Mouse (Mus musculus): ENCODE data around the gene Gngt2. TPM values are rescaled to one million over a fixed set of nuclear protein-coding genes. Genes with fewer than 3 reads are reported as not detected.

Gene Gngt2
- polyA plus RNA-seq, 1 experiment from 2014 or later: 5.6 TPM

DNA sequence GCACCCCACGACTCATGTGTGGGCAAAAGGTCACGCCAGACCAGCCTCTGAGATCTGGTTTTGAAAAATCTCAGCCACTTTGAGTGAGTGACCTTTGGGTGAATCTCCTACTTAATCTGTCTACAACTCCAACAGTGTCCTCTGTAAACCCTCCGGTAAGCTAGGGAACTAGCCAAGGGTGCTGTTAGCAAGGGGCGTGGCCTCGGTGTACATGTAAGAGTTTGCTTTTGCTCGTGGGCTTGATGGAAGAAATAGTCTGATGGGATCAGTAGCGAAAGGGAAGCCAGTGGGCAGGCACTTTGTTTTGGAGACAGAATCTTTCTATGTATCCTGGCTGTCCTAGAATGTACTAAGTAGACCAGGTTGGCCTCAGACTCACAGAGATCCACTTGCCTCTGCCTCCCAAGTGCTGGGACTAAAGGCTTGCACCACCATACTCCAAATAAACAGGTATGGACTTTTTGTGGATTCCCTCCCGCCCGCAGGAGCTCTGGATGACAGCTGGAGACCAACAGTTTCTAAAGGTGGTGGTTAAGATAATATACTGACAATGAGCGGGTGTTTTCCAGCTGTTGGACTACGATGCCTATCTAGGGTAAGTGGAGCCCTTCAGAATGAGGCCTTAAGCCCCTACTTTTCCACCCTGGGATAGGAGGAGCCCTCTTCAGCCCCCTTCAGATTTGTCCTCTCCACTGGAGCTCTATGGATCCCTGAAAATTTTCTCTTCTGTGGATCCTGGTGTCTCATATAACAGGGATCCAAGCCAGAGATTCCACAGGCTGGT lies 8.6 kb upstream of the Gngt2 start:
- no peak overlapping the region for H3K4me3 ChIP-seq (ENCODE audit: low read depth, low read length)
- peaks cover 77% of the 10 kb centered on the region for H3K27me3 ChIP-seq (ENCODE audit: control insufficient read depth, insufficient read depth, low read length)
- ATAC-seq (ENCODE audit: low FRiP score) (no peak), DNase-seq (ENCODE audit: low spot score, missing footprints) (peak; percentile 69)
- 76% methylated on average over 11 of the region's 11 CpGs for WGBS
- H3K36me3 ChIP-seq (ENCODE audit: control insufficient read depth, insufficient read depth, low read length): no peaks in the 10 kb centered on the region
- H3K4me1 ChIP-seq (ENCODE audit: control insufficient read depth, insufficient read depth, low read length): peaks cover 17% of the 10 kb centered on the region
- no peak overlapping the region for H3K9ac ChIP-seq (ENCODE audit: low read length)
- no peak overlapping the region for H3K4me2 ChIP-seq
- H3K27ac ChIP-seq (ENCODE audit: low read depth, low read length): no peak overlapping the region
- no peaks in the 10 kb centered on the region for H3K9me3 ChIP-seq (ENCODE audit: control insufficient read depth, low read length)

DNA sequence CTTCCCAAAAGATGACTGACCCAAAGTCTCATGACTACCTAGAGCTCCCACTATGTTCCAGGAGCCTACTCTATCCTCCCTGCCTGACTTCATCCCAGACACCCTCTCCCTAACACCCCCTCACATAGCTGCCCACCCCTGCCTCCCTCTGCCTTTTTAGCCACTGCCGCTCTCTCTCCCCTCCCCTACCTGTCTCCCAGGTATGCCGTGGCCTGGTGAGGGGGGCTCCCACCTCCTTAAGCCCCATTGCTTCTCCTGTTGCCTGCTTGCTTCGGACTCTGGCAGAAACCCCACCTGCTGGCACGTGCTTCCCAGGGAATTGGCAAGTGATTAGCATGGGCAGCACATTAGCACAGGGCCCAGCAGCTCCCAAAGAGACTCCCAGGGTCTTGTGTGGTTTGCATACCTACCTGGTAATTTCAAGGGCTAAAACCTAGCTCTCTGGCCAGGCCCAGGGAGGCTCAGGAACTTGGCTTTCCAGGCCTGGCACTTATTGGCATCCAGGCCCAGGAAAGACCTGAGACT lies 7.4 kb upstream of the Gngt2 start:
- Histone ChIP-seq H3K27ac (ENCODE audit: low read depth, low read length) (no peak overlapping the region), H3K4me1 (ENCODE audit: control insufficient read depth, insufficient read depth, low read length) (peaks cover 20% of the 10 kb centered on the region), H3K9ac (ENCODE audit: low read length) (no peak overlapping the region), H3K27me3 (ENCODE audit: control insufficient read depth, insufficient read depth, low read length) (peaks cover 87% of the 10 kb centered on the region), H3K36me3 (ENCODE audit: control insufficient read depth, insufficient read depth, low read length) (no peaks in the 10 kb centered on the region), H3K4me3 (ENCODE audit: low read depth, low read length) (no peak overlapping the region), H3K4me2 (no peak overlapping the region), H3K9me3 (ENCODE audit: control insufficient read depth, low read length) (no peaks in the 10 kb centered on the region)
- DNase-seq (ENCODE audit: low spot score, missing footprints): no peak
- ATAC-seq (ENCODE audit: low FRiP score): no peak
- 27% methylated on average over 4 of the region's 4 CpGs for WGBS

DNA sequence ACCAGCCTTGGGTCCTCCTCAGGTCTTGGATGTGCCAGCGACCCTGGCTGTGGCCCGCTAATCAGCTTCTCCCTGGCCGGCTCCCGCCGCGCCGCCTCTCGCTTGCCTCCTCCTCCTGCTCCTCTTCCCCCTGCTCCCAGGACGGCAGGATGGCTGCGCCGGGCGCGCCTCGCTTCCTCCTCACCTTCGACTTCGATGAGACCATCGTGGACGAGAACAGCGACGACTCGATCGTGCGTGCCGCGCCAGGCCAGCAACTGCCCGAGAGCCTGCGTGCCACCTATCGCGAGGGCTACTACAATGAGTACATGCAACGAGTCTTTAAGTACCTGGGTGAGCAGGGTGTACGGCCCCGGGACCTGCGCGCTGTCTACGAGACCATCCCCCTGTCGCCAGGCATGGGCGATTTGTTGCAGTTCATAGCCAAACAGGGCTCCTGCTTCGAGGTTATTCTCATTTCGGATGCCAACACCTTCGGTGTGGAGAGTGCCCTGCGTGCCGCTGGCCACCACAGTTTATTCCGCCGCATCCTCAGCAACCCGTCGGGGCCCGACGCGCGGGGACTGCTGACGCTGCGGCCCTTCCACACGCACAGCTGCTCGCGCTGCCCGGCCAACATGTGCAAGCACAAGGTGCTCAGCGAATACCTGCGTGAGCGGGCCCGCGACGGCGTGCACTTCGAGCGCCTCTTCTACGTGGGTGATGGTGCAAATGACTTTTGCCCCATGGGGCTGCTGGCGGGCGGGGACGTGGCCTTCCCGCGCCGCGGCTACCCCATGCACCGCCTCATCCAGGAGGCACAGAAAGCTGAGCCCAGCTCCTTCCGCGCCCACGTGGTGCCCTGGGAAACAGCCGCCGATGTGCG lies 6.4 kb upstream of the Gngt2 start:
- peaks cover 16% of the 10 kb centered on the region for H3K4me1 ChIP-seq (ENCODE audit: control insufficient read depth, insufficient read depth, low read length)
- 3% methylated on average over 80 of the region's 80 CpGs for WGBS
- no peak for ATAC-seq (ENCODE audit: low FRiP score)

DNA sequence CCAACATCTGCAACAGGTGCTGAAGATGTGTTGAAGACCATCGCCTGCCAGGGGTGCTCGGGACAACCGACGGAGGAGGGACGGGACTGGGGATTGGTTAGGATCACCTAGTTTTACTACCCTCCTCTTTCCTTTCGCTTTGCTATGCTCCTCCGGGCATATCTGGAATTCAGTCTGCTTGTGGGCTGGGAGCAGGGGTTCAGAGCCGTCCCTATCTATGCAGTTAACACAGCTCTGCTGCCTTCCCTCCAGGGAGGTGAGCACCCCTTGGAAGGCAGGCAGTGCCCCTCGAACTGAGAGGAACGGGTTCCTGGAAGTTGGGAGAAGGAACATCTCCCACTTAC lies 5.8 kb upstream of the Gngt2 start:
- H3K9me3 ChIP-seq (ENCODE audit: control insufficient read depth, low read length): no peaks in the 10 kb centered on the region
- ATAC-seq (ENCODE audit: low FRiP score) (no peak), DNase-seq (ENCODE audit: low spot score, missing footprints) (peak; percentile 91)
- H3K27me3 ChIP-seq (ENCODE audit: control insufficient read depth, insufficient read depth, low read length): peaks cover 93% of the 10 kb centered on the region
- no peak overlapping the region for H3K9ac ChIP-seq (ENCODE audit: low read length)
- H3K27ac ChIP-seq (ENCODE audit: low read depth, low read length): no peak overlapping the region
- 0 out of 2 replicates have a peak overlapping the region, but pooled peaks have one; percentile 7 for H3K4me3 ChIP-seq (ENCODE audit: low read depth, low read length)
- peak overlapping the region; percentile 31 for H3K4me2 ChIP-seq
- H3K4me1 ChIP-seq (ENCODE audit: control insufficient read depth, insufficient read depth, low read length): peaks cover 16% of the 10 kb centered on the region
- no peaks in the 10 kb centered on the region for H3K36me3 ChIP-seq (ENCODE audit: control insufficient read depth, insufficient read depth, low read length)
- WGBS: 7% methylated on average over 10 of the region's 10 CpGs

More for the DNA sequence above, 6.4 kb upstream of the Gngt2 start:
- Histone ChIP-seq H3K27me3 (ENCODE audit: control insufficient read depth, insufficient read depth, low read length) (peaks cover 87% of the 10 kb centered on the region), H3K9ac (ENCODE audit: low read length) (no peak overlapping the region), H3K9me3 (ENCODE audit: control insufficient read depth, low read length) (no peaks in the 10 kb centered on the region), H3K36me3 (ENCODE audit: control insufficient read depth, insufficient read depth, low read length) (no peaks in the 10 kb centered on the region), H3K4me3 (ENCODE audit: low read depth, low read length) (peak overlapping the region; percentile 14; the same call in 1 of the 2 replicates), H3K4me2 (peak overlapping the region; percentile 31), H3K27ac (ENCODE audit: low read depth, low read length) (no peak overlapping the region)
- DNase-seq (ENCODE audit: low spot score, missing footprints): peak; percentile 93

DNA sequence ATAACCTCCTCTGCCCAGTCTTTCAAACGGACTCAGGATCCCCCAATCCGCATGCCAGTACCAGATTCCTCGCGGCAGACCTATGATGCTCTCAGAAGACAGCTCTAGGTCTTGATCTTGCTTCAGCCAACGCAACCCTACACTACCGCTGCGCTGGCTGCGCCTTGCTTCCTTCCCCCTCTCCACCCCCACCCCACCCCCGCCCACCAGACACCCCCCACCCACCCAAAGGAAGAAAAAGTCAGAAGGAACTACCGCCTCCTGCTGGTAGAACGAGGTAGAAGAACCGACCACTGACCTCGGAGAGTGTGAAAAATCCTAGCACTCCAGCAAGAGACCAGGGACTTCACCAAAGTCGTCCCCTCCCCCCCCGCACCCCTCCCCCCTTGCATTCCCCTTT lies 5.4 kb upstream of the Gngt2 start:
- H3K27me3 ChIP-seq (ENCODE audit: control insufficient read depth, insufficient read depth, low read length): peaks cover 92% of the 10 kb centered on the region
- H3K27ac ChIP-seq (ENCODE audit: low read depth, low read length): no peak overlapping the region
- ATAC-seq (ENCODE audit: low FRiP score) (no peak), DNase-seq (ENCODE audit: low spot score, missing footprints) (no peak)
- no peaks in the 10 kb centered on the region for H3K9me3 ChIP-seq (ENCODE audit: control insufficient read depth, low read length)
- peaks cover 16% of the 10 kb centered on the region for H3K4me1 ChIP-seq (ENCODE audit: control insufficient read depth, insufficient read depth, low read length)
- 4% methylated on average over 15 of the region's 15 CpGs for WGBS
- no peaks in the 10 kb centered on the region for H3K36me3 ChIP-seq (ENCODE audit: control insufficient read depth, insufficient read depth, low read length)
- H3K9ac ChIP-seq (ENCODE audit: low read length): no peak overlapping the region
- H3K4me3 ChIP-seq (ENCODE audit: low read depth, low read length): no peak overlapping the region
- H3K4me2 ChIP-seq: no peak overlapping the region

DNA sequence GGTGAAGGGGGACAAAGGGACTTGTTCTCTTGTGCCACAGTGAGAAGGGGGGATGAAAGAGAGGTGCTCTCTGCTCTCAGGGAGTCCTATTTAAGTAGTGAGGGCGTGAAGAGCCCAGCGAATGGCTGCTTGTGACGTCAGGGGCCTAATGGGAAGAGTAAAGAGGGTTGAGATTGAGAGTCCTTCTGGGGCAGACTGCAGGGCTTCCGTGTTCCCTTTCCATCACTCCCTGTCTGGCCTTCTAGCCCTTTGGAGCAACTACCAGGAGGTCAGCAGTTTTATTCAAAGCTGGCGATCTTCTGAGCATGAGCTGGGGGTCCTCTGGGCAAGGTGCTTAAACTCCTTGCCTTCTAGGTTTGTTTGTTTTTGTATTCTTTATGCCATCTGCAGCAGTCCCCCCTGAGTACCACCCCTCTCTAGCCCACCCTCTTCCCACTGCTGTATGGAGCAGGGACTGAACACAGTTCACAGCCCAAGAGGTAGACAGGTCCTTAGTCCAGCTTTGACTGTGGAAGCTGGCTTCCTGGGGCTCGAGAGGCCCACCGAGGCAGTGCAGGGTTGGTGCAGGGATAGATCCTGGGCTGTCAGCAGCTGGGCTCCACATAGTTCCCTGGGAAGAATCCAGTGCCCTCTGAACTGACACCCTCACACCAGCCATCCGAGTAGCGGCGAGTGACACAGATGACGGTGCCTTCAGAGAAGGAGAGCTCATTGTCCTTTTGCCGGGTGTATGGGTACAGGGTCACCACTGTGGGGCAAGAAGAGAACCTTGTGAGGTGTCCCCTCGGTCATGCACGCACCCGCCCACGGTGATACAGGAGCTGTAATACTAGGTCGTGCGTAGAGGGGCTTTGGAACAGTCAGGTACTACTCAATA lies 4.6 kb upstream of the Gngt2 start:
- Histone ChIP-seq H3K27ac (ENCODE audit: low read depth, low read length) (no peak overlapping the region), H3K27me3 (ENCODE audit: control insufficient read depth, insufficient read depth, low read length) (peaks cover 86% of the 10 kb centered on the region), H3K4me1 (ENCODE audit: control insufficient read depth, insufficient read depth, low read length) (peaks cover 16% of the 10 kb centered on the region), H3K4me3 (ENCODE audit: low read depth, low read length) (no peak overlapping the region), H3K9me3 (ENCODE audit: control insufficient read depth, low read length) (no peaks in the 10 kb centered on the region), H3K9ac (ENCODE audit: low read length) (no peak overlapping the region), H3K4me2 (no peak overlapping the region), H3K36me3 (ENCODE audit: control insufficient read depth, insufficient read depth, low read length) (no peaks in the 10 kb centered on the region)
- ATAC-seq (ENCODE audit: low FRiP score): no peak
- DNase-seq (ENCODE audit: low spot score, missing footprints): peak; percentile 90
- WGBS: 36% methylated on average over 18 of the region's 18 CpGs

DNA sequence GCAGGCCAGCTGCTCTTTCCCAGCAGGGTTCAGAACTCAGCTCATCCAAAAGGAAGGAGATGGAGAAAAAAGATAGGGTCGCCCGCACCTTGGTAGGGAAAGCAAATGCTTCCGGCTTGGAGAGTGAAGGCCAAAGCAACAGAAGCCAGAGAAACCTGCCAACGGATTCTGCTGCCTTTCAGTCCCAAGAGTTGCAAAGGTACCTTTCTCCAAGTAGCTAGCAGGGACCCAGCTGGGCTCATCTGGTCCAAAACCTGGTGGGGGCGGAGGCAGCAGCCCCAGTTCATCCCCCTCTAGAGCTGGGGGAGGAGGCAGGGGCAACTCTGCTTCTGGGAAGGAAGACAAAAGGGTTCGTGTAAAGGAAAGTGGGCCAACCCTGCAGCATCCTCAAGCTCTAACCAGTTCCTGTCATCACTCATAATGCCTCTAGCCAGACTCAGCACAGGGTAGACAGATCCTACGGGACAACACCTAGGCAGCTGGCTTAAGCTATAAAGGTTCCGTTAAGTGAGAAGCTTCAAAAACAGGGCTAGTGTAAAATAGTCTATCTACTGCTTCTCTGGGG lies 3.9 kb upstream of the Gngt2 start:
- no peak overlapping the region for H3K4me2 ChIP-seq
- H3K36me3 ChIP-seq (ENCODE audit: control insufficient read depth, insufficient read depth, low read length): no peaks in the 10 kb centered on the region
- no peak overlapping the region for H3K9ac ChIP-seq (ENCODE audit: low read length)
- no peak overlapping the region for H3K4me3 ChIP-seq (ENCODE audit: low read depth, low read length)
- peaks cover 83% of the 10 kb centered on the region for H3K27me3 ChIP-seq (ENCODE audit: control insufficient read depth, insufficient read depth, low read length)
- 24% methylated on average over 8 of the region's 8 CpGs for WGBS
- H3K27ac ChIP-seq (ENCODE audit: low read depth, low read length): no peak overlapping the region
- H3K4me1 ChIP-seq (ENCODE audit: control insufficient read depth, insufficient read depth, low read length): peaks cover 16% of the 10 kb centered on the region
- no peak for ATAC-seq (ENCODE audit: low FRiP score)
- H3K9me3 ChIP-seq (ENCODE audit: control insufficient read depth, low read length): no peaks in the 10 kb centered on the region
- DNase-seq (ENCODE audit: low spot score, missing footprints): peak; percentile 86

DNA sequence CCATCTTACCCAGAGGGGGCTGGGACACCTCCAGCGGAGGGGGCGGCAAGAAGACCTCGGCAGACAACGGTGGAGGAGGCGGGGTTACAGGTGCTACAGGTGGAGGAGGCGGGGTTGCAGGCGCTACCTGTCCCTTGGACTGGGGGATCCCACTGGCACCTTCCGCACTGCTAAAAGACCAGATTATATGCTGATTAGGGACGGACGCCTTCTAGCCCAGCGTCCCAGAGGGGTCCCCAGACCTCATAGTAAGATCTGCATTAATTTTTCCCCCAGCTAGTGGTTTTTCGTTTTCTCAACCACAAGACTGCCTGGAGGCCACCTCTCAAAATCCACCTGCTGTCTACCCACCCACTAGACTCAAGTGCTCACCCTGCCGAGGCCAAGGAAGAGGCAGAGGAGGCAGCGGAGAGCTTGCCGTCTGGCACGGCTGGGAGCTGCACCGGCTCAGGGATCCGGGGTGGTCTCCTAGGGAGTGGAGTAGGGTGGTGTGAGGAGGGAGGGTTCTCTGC lies 3.3 kb upstream of the Gngt2 start:
- Histone ChIP-seq H3K36me3 (ENCODE audit: control insufficient read depth, insufficient read depth, low read length) (no peaks in the 10 kb centered on the region), H3K4me2 (no peak overlapping the region), H3K27ac (ENCODE audit: low read depth, low read length) (no peak overlapping the region), H3K9ac (ENCODE audit: low read length) (no peak overlapping the region), H3K27me3 (ENCODE audit: control insufficient read depth, insufficient read depth, low read length) (peaks cover 77% of the 10 kb centered on the region), H3K4me3 (ENCODE audit: low read depth, low read length) (no peak overlapping the region), H3K9me3 (ENCODE audit: control insufficient read depth, low read length) (no peaks in the 10 kb centered on the region), H3K4me1 (ENCODE audit: control insufficient read depth, insufficient read depth, low read length) (peaks cover 16% of the 10 kb centered on the region)
- ATAC-seq (ENCODE audit: low FRiP score) (no peak), DNase-seq (ENCODE audit: low spot score, missing footprints) (no peak)
- WGBS: 8% methylated on average over 18 of the region's 18 CpGs

Data from midbrain, embryonic 11.5 days (tissue).